Mouse (Mus musculus) kidney, postnatal 0 days (tissue): ENCODE measurements around the gene C1qtnf4. TPM values are rescaled to one million over a fixed set of nuclear protein-coding genes. Genes with fewer than 3 reads are reported as not detected.

ENCODE experiments used
- ATAC-seq: fragments of 200-750 bp; cut with Nextera tagmentation; replicated peaks from 2 replicates; pipeline ENCODE4 v1.8.0; 2017; ENCODE audit warnings: low read depth, moderate number of reproducible peaks, moderate TSS enrichment, moderate library complexity; ENCODE audit not compliant: low FRiP score
- DNase-seq: peaks from one replicate; pipeline ENCODE4 v3.0.0-alpha.2; 2016; ENCODE audit warnings: low spot score
- H3K27ac ChIP-seq: fragments of 300-500 bp; sonication (generic); 2 replicates; pipeline ENCODE4 v1.5.1; 2014; ENCODE audit warnings: mild to moderate bottlenecking
- H3K27me3 ChIP-seq: fragments of 300-500 bp; sonication (generic); 2 replicates; pipeline ENCODE4 v1.6.1; 2014; ENCODE audit warnings: low read length, mixed read lengths; ENCODE audit not compliant: insufficient read depth
- H3K36me3 ChIP-seq: fragments of 300-500 bp; sonication (generic); 2 replicates; pipeline ENCODE4 v1.6.1; 2014; ENCODE audit warnings: low read length, mixed read lengths; ENCODE audit not compliant: insufficient read depth
- H3K4me1 ChIP-seq: fragments of 300-500 bp; sonication (generic); replicated peaks from 2 replicates; pipeline ENCODE4 v1.6.1; 2014; ENCODE audit warnings: antibody characterized with exemption, low read length, mixed read lengths; ENCODE audit not compliant: insufficient read depth
- H3K4me2 ChIP-seq: fragments of 300-500 bp; sonication (generic); 2 replicates; pipeline ENCODE4 v1.6.1; 2014; ENCODE audit warnings: mild to moderate bottlenecking, low read length, moderate library complexity, mixed read lengths
- H3K4me3 ChIP-seq: fragments of 300-500 bp; sonication (generic); replicated peaks from 2 replicates; pipeline ENCODE4 v1.5.1; 2014; ENCODE audit warnings: low read depth, low read length
- H3K9ac ChIP-seq: fragments of 300-500 bp; sonication (generic); 2 replicates; pipeline ENCODE4 v1.6.1; 2014; ENCODE audit warnings: low read depth, low read length
- H3K9me3 ChIP-seq: fragments of 300-500 bp; sonication (generic); replicated peaks from 2 replicates; pipeline ENCODE4 v1.6.1; 2016; ENCODE audit warnings: low read length, inconsistent platforms, mixed read lengths
- CTCF ChIP-seq: IDR thresholded peaks from 2 replicates; pipeline ENCODE4 v1.5.1; 2016; ENCODE audit warnings: antibody characterized with exemption, low read depth, mild to moderate bottlenecking, moderate library complexity
- WGBS: fragments of 180-500 bp; shearing (Covaris S2); extraction: QIAGEN DNeasy Blood & Tissue Kit; methylation state at CpG from one replicate; pipeline ENCODE4 v1.1.7; 2014; 5-methylcytosine and 5-hydroxymethylcytosine counted together
- polyA plus RNA-seq: library from polyadenylated mRNA; unstranded; fragments of >200 nt; fragmentation: Nextera tagmentation; extraction: Ambion mirVana; gene quantifications from 2 replicates; pipeline ENCODE4 v1.2.1, GENCODE M21; 2015

The C1qtnf4 gene
- polyA plus RNA-seq, 1 experiment from 2014 or later, result 28.0 TPM

DNA sequence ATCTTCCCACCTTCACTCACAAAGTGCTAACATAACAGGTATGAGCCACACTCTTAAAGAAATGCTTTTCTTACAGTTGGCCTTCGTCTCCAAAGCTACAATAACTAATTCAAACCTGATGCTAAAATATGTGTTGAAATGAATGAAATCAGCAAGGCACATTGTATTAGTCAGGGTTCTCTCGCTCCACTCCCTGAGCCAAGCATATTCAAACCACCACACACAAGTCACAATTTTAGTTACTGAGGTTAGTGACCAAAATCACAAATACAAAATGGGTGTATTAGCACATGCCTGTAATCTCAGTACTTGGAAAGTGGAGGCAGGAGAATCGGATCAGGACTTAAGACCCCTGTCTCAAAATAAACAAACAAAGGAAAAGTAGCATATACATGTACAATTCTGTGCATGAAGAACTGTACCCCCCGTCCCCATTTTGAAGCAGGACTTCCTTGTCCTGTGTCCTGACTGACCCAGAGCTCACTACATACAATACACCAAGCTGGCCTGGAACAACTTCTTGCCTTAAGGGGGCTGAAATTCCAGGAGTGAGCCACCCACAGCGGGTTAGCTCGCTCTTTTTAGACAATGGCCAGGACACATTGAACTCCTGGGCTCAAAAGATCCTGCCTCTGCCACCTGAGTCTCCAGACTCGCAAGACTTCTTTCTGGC is 31.0 kb downstream of the C1qtnf4 start:
- Histone ChIP-seq H3K9me3 (no peaks in the 10 kb centered on the region), H3K4me1 (peaks cover 15% of the 10 kb centered on the region), H3K36me3 (peaks cover 12% of the 10 kb centered on the region), H3K27me3 (no peaks in the 10 kb centered on the region), H3K4me3 (peak overlapping the region; percentile 61), H3K9ac (peak overlapping the region; percentile 94), H3K27ac (peak overlapping the region; percentile 95), H3K4me2 (peak overlapping the region; percentile 80)
- no peak for TF ChIP-seq CTCF
- ATAC-seq (0 out of 2 replicates have a peak, but pooled peaks have one; percentile 24), DNase-seq (peak; percentile 62)
- WGBS, result 20% methylated on average over 7 of the region's 7 CpGs

- peaks cover 9% of the 10 kb centered on the region for H3K36me3 ChIP-seq
- no peaks in the 10 kb centered on the region for H3K27me3 ChIP-seq
- peak overlapping the region; percentile 80 for H3K4me2 ChIP-seq
- peak; percentile 74 for DNase-seq
- no peak for TF ChIP-seq CTCF
- H3K9me3 ChIP-seq, result no peaks in the 10 kb centered on the region
- ATAC-seq, result peak; percentile 86
- H3K4me1 ChIP-seq, result peaks cover 15% of the 10 kb centered on the region
- peak overlapping the region; percentile 95 for H3K27ac ChIP-seq
- under 1% methylated on average over 68 of the region's 73 CpGs for WGBS
- peak overlapping the region; percentile 94 for H3K9ac ChIP-seq
- peak overlapping the region; percentile 61 for H3K4me3 ChIP-seq
Measured at GRCm38 (mm10) chr2:90917233-90917998, 31.8 kb downstream of the C1qtnf4 start.

DNA sequence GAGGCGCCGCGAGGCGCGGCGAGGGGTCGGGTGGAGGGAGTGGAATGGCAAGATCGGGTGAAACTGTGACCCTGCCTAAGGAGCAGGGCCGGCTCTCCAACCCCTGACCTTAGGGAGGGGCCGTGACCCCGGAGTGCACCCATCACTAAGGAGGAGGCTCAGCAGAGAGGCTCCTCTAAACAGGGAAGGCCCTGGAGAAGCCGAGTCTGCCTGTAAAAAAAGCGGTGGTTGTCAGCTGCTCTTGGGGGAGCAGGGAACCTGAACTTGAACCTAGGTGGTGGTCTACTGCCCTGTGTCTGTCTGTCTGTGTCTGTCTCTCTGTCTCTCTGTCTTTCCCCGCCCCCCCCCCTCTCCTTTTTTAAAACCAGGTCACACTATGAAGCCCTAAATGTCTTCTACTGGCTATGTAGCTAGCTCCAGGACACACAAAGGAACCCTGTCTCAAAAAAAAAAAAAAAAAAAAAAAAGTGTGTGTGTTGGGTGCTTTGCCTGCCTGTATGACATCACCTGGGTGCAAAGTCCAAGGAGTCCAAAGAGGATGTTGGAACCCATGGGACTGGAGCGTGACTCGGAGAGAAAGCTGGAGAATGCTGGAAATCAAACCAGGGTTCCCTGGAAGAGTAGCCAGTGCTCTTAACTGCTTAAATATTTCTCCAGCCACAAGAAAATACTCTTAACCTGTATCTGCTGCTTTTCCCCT is 32.5 kb downstream of the C1qtnf4 start:
- H3K36me3 ChIP-seq, result peaks cover 5% of the 10 kb centered on the region; the same call in 1 of the 2 replicates
- WGBS, result 10% methylated on average over 16 of the region's 16 CpGs
- DNase-seq, result peak; percentile 61

DNA sequence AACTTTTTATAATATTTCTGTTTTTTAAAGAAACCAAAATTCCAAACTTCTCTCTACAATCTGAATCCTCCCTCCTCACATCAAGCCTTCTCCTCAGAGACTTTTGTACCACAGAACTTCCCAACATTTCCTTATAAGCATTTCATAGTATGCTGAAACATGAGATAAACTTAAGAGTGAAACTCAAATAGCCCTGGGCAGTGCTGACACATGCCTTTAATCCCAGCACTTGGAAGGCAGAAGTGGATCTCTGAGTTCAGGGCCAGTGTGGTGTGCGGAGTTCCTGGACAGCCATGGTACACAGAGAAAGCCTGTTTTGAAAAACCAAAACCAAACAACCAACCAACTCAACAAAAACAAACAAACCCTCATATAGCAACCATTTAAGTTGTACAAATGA is 35.5 kb downstream of the C1qtnf4 start:
- TF ChIP-seq CTCF, result no peak
- no peaks in the 10 kb centered on the region for H3K27me3 ChIP-seq
- 87% methylated on average over 1 of the region's 1 CpGs for WGBS
- H3K4me2 ChIP-seq, result no peak overlapping the region
- H3K36me3 ChIP-seq, result no peaks in the 10 kb centered on the region
- peaks cover 6% of the 10 kb centered on the region for H3K4me1 ChIP-seq
- H3K4me3 ChIP-seq, result no peak overlapping the region
- no peak overlapping the region for H3K27ac ChIP-seq
- H3K9me3 ChIP-seq, result no peaks in the 10 kb centered on the region
- ATAC-seq (no peak), DNase-seq (no peak)
- no peak overlapping the region for H3K9ac ChIP-seq

More for the DNA sequence above, 32.5 kb downstream of the C1qtnf4 start:
- Histone ChIP-seq H3K27me3 (no peaks in the 10 kb centered on the region), H3K9me3 (no peaks in the 10 kb centered on the region), H3K4me1 (peaks cover 15% of the 10 kb centered on the region), H3K4me2 (peak overlapping the region; percentile 80), H3K4me3 (peak overlapping the region; percentile 61), H3K27ac (peak overlapping the region; percentile 95), H3K9ac (peak overlapping the region; percentile 94)
- TF ChIP-seq CTCF, result no peak
- ATAC-seq, result peak; percentile 78

GRCm38 (mm10) chr2:90922636-90923035 is 37.0 kb downstream of the C1qtnf4 start:
- no peak for DNase-seq
- Histone ChIP-seq H3K4me2 (no peak overlapping the region), H3K9me3 (no peaks in the 10 kb centered on the region), H3K27ac (no peak overlapping the region), H3K36me3 (no peaks in the 10 kb centered on the region), H3K9ac (no peak overlapping the region), H3K4me3 (no peak overlapping the region), H3K4me1 (peaks cover 4% of the 10 kb centered on the region; the same call in 1 of the 2 replicates), H3K27me3 (no peaks in the 10 kb centered on the region)
- ATAC-seq, result no peak
- TF ChIP-seq CTCF, result no peak
- WGBS, result 94% methylated on average over 2 of the region's 2 CpGs

DNA sequence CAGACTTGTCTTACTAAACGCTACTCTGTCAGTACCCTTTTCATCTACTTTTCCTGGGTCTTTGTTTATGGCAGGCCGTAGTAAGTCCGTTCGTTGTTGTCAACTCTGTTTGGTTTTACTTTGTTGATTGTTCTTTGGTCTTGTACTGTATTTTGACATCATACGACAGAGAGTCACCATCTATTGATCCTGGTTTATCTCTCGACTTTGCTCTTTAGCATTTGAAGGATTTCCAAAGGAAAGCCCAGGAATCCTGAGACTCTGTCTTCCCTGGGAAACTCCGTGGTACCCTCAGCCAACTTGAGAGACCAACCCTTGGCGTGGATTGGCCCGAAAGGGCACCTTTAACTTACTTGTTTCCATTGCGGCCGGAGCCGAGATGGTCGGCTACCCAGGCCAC is 42.9 kb downstream of the C1qtnf4 start:
- 88% methylated on average over 13 of the region's 13 CpGs for WGBS
- Histone ChIP-seq H3K9me3 (no peaks in the 10 kb centered on the region), H3K27ac (no peak overlapping the region), H3K27me3 (no peaks in the 10 kb centered on the region), H3K4me1 (no peaks in the 10 kb centered on the region), H3K4me3 (no peak overlapping the region), H3K9ac (no peak overlapping the region), H3K36me3 (no peaks in the 10 kb centered on the region), H3K4me2 (no peak overlapping the region)
- DNase-seq (no peak), ATAC-seq (no peak)
- TF ChIP-seq CTCF, result no peak
